Mouse (Mus musculus): ENCODE data around the gene Mthfd1l. TPM values are rescaled to one million over a fixed set of nuclear protein-coding genes. Genes with fewer than 3 reads are reported as not detected.
"Not testable (repeated sequence)": the region's sequence is repeated elsewhere in the genome, so short reads cannot be mapped to it uniquely, and the experiment has no call there.

Mthfd1l gene
- polyA plus RNA-seq, 1 experiment from 2014 or later, result 10.0 TPM

DNA sequence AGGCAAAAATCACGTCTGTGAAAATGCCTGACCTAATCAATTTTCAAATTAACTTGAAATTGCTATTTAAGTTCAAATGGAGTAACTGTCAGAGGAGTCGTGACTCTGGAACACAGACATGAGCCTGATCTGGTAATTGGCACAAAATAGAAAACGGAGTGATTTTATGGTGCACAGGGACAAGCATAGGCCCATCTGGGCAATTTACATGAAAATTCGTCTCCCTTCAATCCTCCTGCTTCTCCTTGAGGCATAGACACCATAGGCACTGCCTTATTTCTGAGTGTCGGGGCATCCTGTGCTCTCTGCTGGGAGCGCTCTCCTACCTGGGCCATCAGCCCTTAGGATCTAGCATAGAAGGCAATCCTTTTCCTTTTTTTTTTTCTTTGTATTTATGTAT is 216.5 kb downstream of the Mthfd1l start:
- WGBS, result 48% methylated on average over 6 of the region's 6 CpGs
- H3K4me1 ChIP-seq, result peaks cover 5% of the 10 kb centered on the region; the same call in 1 of the 2 replicates
- no peak overlapping the region for H3K4me3 ChIP-seq (replicated peaks)
- H3K9me3 ChIP-seq (replicated peaks), result no peaks in the 10 kb centered on the region
- no peak overlapping the region for H3K9ac ChIP-seq
- H3K27me3 ChIP-seq, result no peaks in the 10 kb centered on the region
- no peak overlapping the region for H3K27ac ChIP-seq (replicated peaks)
- ATAC-seq (ENCODE audit: insufficient number of reproducible peaks, low FRiP score, low TSS enrichment, low read depth), result no peak
- H3K36me3 ChIP-seq, result no peaks in the 10 kb centered on the region
- H3K4me2 ChIP-seq (replicated peaks), result no peak overlapping the region

DNA sequence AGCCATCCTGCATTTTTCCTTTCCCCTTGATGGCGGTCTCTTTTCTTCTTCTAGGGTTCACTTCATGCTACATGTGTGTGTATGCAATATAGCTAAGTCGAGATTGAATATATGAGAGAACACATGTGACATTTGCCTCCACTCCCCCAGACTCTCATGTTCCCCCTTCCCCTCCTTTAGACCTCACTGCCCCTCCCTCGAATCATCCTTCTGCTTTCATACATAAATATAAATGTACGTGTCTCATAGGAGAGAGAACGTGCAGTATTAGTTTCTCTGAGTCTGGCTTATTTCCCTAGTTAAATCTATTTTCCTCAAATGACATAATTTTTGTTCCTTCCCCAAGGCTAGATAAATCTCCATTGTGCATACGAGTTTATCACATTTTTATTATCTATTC is 226.1 kb downstream of the Mthfd1l start:
- no peaks in the 10 kb centered on the region for H3K27me3 ChIP-seq
- H3K9me3 ChIP-seq (replicated peaks), result no peaks in the 10 kb centered on the region
- no peak for ATAC-seq (ENCODE audit: insufficient number of reproducible peaks, low FRiP score, low TSS enrichment, low read depth)
- no peaks in the 10 kb centered on the region for H3K4me1 ChIP-seq
- H3K4me3 ChIP-seq (replicated peaks), result no peak overlapping the region
- H3K27ac ChIP-seq (replicated peaks), result no peak overlapping the region
- H3K9ac ChIP-seq, result no peak overlapping the region
- no peak overlapping the region for H3K4me2 ChIP-seq (replicated peaks)
- 83% methylated on average over 6 of the region's 6 CpGs for WGBS
- H3K36me3 ChIP-seq, result no peaks in the 10 kb centered on the region

DNA sequence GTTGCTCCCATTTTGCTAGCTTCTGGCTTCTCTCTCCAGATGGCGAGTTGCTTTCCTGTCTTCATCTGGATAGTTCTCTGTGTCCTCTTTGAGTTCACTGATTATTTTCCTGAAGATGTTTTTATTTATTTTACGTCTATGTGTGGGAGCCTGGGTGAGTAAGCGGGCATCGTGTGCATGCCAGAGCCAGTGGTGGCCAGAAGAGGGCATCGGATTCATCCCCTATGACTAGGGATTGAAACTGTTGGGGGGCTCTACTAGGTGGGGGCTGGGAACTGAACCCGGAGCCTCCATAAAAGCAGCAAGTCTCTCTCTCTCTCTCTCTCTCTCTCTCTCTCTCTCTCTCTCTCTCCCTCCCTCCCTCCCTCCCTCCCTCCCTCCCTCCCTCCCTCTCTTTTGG is 227.0 kb downstream of the Mthfd1l start:
- Histone ChIP-seq H3K4me2 (replicated peaks) (no peak overlapping the region), H3K36me3 (no peaks in the 10 kb centered on the region), H3K4me1 (no peaks in the 10 kb centered on the region), H3K27me3 (no peaks in the 10 kb centered on the region), H3K9ac (no peak overlapping the region), H3K9me3 (replicated peaks) (no peaks in the 10 kb centered on the region), H3K27ac (replicated peaks) (no peak overlapping the region), H3K4me3 (replicated peaks) (no peak overlapping the region)
- no peak for ATAC-seq (ENCODE audit: insufficient number of reproducible peaks, low FRiP score, low TSS enrichment, low read depth)
- WGBS, result 81% methylated on average over 6 of the region's 6 CpGs

DNA sequence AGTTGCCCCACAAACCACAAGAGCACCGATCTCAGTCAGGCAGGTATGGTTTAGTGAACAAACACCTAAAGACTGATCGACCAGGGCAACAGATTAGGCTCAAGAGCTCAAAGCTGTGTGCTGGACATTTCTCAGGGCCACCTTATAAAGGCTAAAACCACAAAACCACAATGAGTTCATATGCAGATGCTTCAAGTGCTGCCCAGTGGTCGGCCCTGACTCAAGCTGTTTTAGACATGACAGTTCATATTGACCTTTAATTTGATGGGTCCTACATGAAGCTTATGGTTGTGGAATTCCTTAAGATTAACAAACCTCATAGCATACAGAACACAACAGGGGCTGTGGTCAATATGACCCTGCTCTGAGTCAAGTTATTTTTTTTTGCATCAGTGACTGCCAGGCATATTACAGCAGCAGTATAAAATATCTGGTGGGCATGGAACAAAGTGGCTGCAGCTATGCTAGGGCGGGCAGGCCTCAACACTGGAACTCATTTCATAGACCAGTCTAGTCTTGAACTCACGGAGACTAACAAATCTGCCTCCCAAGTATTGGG is 227.7 kb downstream of the Mthfd1l start:
- H3K36me3 ChIP-seq, result no peaks in the 10 kb centered on the region
- no peak overlapping the region for H3K4me3 ChIP-seq (replicated peaks)
- 86% methylated on average over 5 of the region's 5 CpGs for WGBS
- H3K9me3 ChIP-seq (replicated peaks), result no peaks in the 10 kb centered on the region
- no peak overlapping the region for H3K9ac ChIP-seq
- ATAC-seq (ENCODE audit: insufficient number of reproducible peaks, low FRiP score, low TSS enrichment, low read depth), result no peak
- no peak overlapping the region for H3K4me2 ChIP-seq (replicated peaks)
- no peaks in the 10 kb centered on the region for H3K27me3 ChIP-seq
- H3K27ac ChIP-seq (replicated peaks), result no peak overlapping the region
- H3K4me1 ChIP-seq, result no peaks in the 10 kb centered on the region

DNA sequence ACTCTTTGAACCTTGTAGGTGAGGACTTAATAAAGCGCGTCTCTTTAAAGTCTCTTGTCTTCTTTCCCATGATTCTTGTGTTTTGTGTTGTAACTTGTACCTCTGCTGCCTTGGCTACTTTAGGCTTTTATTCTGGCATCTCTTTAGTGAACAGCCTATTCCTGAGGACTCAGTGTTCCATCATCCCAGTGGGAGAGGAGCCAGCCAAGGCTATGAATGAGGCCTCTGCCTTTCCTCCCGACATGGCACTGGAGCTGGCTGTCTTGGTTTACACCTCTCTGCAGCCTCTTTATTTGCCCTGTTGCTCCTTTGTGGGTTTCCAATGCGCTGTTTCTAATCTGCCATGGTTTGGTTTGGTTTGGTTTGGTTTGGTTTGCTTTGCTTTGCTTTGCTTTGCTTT is 228.2 kb downstream of the Mthfd1l start:
- no peak overlapping the region for H3K9ac ChIP-seq
- no peaks in the 10 kb centered on the region for H3K27me3 ChIP-seq
- 84% methylated on average over 4 of the region's 4 CpGs for WGBS
- no peak overlapping the region for H3K27ac ChIP-seq (replicated peaks)
- H3K4me3 ChIP-seq (replicated peaks), result no peak overlapping the region
- H3K36me3 ChIP-seq, result no peaks in the 10 kb centered on the region
- H3K4me2 ChIP-seq (replicated peaks), result no peak overlapping the region
- H3K4me1 ChIP-seq, result no peaks in the 10 kb centered on the region
- ATAC-seq (ENCODE audit: insufficient number of reproducible peaks, low FRiP score, low TSS enrichment, low read depth), result no peak
- H3K9me3 ChIP-seq (replicated peaks), result no peaks in the 10 kb centered on the region

DNA sequence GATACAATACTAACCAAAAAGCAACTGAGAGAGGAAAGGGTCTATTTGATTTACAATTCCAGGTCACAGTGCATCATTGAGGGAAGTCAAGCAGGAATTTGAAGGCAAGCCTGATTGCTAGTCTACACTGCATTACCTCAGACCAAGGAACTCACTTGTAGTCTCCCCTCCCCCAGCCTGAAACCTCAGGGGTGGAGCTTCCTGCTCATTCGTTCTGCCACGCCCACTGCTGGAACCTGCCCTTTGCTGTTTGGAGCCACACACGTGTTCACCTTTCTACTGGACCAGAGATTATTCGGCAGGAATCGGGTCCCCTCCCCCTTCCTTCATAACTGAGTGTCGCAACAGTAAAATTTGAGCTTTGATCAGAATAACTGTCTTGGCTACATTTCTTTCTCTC is 230.7 kb downstream of the Mthfd1l start:
- H3K4me2 ChIP-seq (replicated peaks); H3K4me1 ChIP-seq; ATAC-seq (ENCODE audit: insufficient number of reproducible peaks, low FRiP score, low TSS enrichment, low read depth); H3K9ac ChIP-seq; H3K27me3 ChIP-seq; H3K27ac ChIP-seq (replicated peaks); H3K9me3 ChIP-seq (replicated peaks); H3K36me3 ChIP-seq; H3K4me3 ChIP-seq (replicated peaks): not testable (repeated sequence)
- 50% methylated on average over 6 of the region's 6 CpGs for WGBS

DNA sequence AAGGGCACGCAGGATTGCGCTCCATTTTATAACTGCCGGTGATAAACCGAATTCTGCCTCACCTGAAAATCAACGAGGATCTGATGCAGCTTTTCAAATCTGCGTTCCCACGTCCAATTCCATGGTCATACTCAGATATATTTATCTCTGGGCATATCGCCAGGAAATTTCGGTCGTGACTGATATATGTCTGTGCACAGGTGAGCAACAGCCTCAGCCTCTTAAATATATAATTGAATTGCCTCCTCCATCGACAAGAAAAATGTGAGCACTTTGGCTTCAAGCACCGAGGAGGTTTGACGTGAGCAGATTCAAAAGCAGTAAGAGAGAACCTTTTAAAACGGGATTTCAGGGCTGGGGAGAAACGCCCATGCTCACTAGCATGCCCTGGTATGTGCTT is 236.1 kb downstream of the Mthfd1l start:
- Histone ChIP-seq H3K4me3 (replicated peaks) (no peak overlapping the region), H3K9me3 (replicated peaks) (no peaks in the 10 kb centered on the region), H3K4me2 (replicated peaks) (no peak overlapping the region), H3K27ac (replicated peaks) (no peak overlapping the region), H3K9ac (no peak overlapping the region), H3K27me3 (peaks cover 3% of the 10 kb centered on the region; the same call in 1 of the 2 replicates), H3K36me3 (no peaks in the 10 kb centered on the region), H3K4me1 (peaks cover 11% of the 10 kb centered on the region)
- no peak for ATAC-seq (ENCODE audit: insufficient number of reproducible peaks, low FRiP score, low TSS enrichment, low read depth)
- WGBS, result 74% methylated on average over 15 of the region's 15 CpGs

DNA sequence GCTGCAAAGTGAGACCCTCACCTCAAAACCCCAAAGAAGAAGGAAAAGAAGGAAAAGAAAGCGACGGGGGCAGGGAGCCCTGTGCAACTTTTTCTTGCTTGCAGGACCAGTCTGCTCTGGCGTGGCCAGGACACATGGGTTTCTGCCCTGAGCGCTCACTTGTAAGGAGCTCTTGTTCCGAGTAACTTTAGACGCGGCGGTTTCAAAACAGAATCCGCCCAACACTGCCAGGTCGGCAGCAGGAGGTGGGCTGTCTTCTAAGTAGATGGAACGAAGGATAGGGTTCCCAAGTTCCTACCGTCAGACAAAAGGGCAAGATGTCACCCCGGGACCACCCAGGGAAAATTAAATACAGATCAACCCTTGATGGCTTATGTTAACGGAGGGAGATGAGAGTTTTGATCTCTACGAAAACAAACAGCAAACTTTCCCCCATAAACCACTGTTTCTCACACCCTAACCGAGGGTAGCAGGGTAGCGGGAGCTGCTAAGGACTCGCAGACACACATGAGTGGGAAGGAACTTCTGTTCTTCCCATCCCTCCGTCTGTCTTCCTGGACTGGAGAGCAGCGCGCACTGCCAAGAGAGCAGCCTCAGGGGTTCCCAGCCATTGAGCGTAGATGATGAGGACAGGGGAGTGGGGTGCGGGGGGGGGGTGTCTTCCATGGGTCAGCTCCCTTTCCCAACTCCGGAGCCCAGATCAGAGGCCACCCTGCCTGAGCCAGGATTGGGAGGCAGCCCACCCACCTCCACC is 237.6 kb downstream of the Mthfd1l start:
- H3K4me1 ChIP-seq, result peaks cover 11% of the 10 kb centered on the region
- peak overlapping the region; percentile 32 for H3K4me3 ChIP-seq (replicated peaks)
- 8% methylated on average over 24 of the region's 24 CpGs for WGBS
- H3K9ac ChIP-seq, result no peak overlapping the region
- no peaks in the 10 kb centered on the region for H3K36me3 ChIP-seq
- peak overlapping the region; percentile 44 for H3K4me2 ChIP-seq (replicated peaks)
- no peak overlapping the region for H3K27ac ChIP-seq (replicated peaks)
- H3K9me3 ChIP-seq (replicated peaks), result no peaks in the 10 kb centered on the region
- peak; percentile 57; the same call in 1 of the 2 replicates for ATAC-seq (ENCODE audit: insufficient number of reproducible peaks, low FRiP score, low TSS enrichment, low read depth)
- H3K27me3 ChIP-seq, result peaks cover 3% of the 10 kb centered on the region; the same call in 1 of the 2 replicates

DNA sequence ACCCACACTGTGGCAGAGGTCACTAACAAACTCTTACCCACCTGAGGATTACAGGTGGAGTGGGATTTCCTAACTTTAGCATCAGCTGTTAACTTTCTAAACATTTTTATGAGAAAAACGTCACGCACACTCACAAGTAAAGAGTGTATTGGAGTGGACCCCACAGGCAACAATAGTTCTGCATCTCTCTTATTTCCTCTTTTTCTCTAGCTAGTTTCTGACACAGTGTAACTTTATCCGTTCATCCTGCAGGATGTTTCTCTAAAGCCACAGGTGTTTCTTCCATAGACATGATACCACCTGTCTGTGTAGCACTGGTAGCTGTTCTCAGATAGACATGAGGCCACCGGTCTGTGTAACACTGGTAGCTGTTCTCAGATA is 238.1 kb downstream of the Mthfd1l start:
- H3K4me3 ChIP-seq (replicated peaks), result peak overlapping the region; percentile 32; the same call in 1 of the 2 replicates
- H3K9me3 ChIP-seq (replicated peaks), result no peaks in the 10 kb centered on the region
- H3K36me3 ChIP-seq, result no peaks in the 10 kb centered on the region
- no peak overlapping the region for H3K27ac ChIP-seq (replicated peaks)
- 57% methylated on average over 4 of the region's 4 CpGs for WGBS
- H3K27me3 ChIP-seq, result peaks cover 3% of the 10 kb centered on the region; the same call in 1 of the 2 replicates
- peak overlapping the region; percentile 44 for H3K4me2 ChIP-seq (replicated peaks)
- no peak overlapping the region for H3K9ac ChIP-seq
- H3K4me1 ChIP-seq, result peaks cover 11% of the 10 kb centered on the region
- no peak for ATAC-seq (ENCODE audit: insufficient number of reproducible peaks, low FRiP score, low TSS enrichment, low read depth)

Other genes with a start within 250 kb of the Mthfd1l start
- 15.3 and 16.1 TPM in 2 replicates for gene Plekhg1, start 232.8 kb upstream of the Mthfd1l start, polyA plus RNA-seq (2015; fragmentation: Nextera tagmentation; extraction: Ambion mirVana)

All from embryonic facial prominence, embryonic 15.5 days (tissue).